Mouse (Mus musculus) stomach, postnatal 0 days (tissue): ENCODE measurements around the gene E130308A19Rik. TPM values are rescaled to one million over a fixed set of nuclear protein-coding genes. Genes with fewer than 3 reads are reported as not detected.

Source experiments
- ATAC-seq: fragments of 200-750 bp; cut with Nextera tagmentation; 2 replicates; pipeline ENCODE4 v1.8.0; 2017; ENCODE audit not compliant: low FRiP score, low TSS enrichment
- DNase-seq: peaks from one replicate; pipeline ENCODE4 v3.0.0-alpha.2; 2016; ENCODE audit warnings: low spot score
- H3K27ac ChIP-seq: fragments of 300-500 bp; sonication (generic); replicated peaks from 2 replicates; pipeline ENCODE4 v1.5.1; 2014; ENCODE audit warnings: mild to moderate bottlenecking, control low read depth
- H3K27me3 ChIP-seq: fragments of 300-500 bp; sonication (generic); 2 replicates; pipeline ENCODE4 v1.6.1; 2014; ENCODE audit warnings: low read length; ENCODE audit not compliant: control insufficient read depth, insufficient read depth
- H3K36me3 ChIP-seq: fragments of 300-500 bp; sonication (generic); 2 replicates; pipeline ENCODE4 v1.6.1; 2014; ENCODE audit warnings: low read length, mixed read lengths; ENCODE audit not compliant: control insufficient read depth, insufficient read depth
- H3K4me1 ChIP-seq: fragments of 300-500 bp; sonication (generic); replicated peaks from 2 replicates; pipeline ENCODE4 v1.6.1; 2014; ENCODE audit warnings: antibody characterized with exemption; ENCODE audit not compliant: control insufficient read depth, insufficient read depth
- H3K4me2 ChIP-seq: fragments of 300-500 bp; sonication (generic); replicated peaks from 2 replicates; pipeline ENCODE4 v1.6.1; 2014; ENCODE audit warnings: low read depth, mild to moderate bottlenecking, control low read depth, moderate library complexity
- H3K4me3 ChIP-seq: fragments of 300-500 bp; sonication (generic); 2 replicates; pipeline ENCODE4 v1.5.1; 2014; ENCODE audit warnings: low read depth, low read length, control low read depth
- H3K9ac ChIP-seq: fragments of 300-500 bp; sonication (generic); 2 replicates; pipeline ENCODE4 v1.6.1; 2014; ENCODE audit warnings: mild to moderate bottlenecking, low read length, control low read depth, mixed read lengths
- H3K9me3 ChIP-seq: fragments of 300-500 bp; sonication (generic); 2 replicates; pipeline ENCODE4 v1.6.1; 2016; ENCODE audit warnings: low read length; ENCODE audit not compliant: control insufficient read depth
- CTCF ChIP-seq: IDR thresholded peaks from 2 replicates; pipeline ENCODE4 v1.5.1; 2016; ENCODE audit warnings: antibody characterized with exemption, low read depth, mild to moderate bottlenecking, moderate library complexity
- EP300 ChIP-seq: optimal IDR thresholded peaks from 2 replicates; pipeline ENCODE3; 2016; ENCODE audit warnings: antibody characterized with exemption
- WGBS: fragments of 180-500 bp; shearing (Covaris S2); extraction: QIAGEN DNeasy Blood & Tissue Kit; methylation state at CpG from one replicate; pipeline ENCODE4 v1.1.7; 2014; 5-methylcytosine and 5-hydroxymethylcytosine counted together
- polyA plus RNA-seq: library from polyadenylated mRNA; unstranded; fragments of >200 nt; fragmentation: Nextera tagmentation; extraction: Ambion mirVana; gene quantifications from 2 replicates; pipeline ENCODE4 v1.2.1, GENCODE M21; 2015

E130308A19Rik gene
- polyA plus RNA-seq, 1 experiment from 2014 or later = 8.3 TPM

DNA sequence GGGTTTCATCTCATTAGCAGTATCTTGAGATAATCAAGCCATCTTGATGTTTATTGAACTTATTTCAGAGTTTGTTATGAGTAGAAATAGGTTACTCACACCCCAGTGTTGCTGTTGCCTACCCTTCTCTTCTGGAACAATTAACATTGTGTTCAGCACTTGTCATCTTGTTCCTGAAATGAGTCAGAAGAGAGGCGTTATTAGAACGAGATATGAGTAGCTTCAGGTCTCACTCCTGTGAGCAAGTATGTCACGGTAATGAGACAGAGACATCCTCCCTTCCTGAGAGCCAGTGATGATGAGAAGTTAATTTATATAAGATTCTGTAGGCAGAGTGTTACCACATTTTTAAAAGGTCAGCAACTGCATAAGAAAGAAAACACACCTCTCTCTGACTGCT lies 56.5 kb downstream of the E130308A19Rik start:
- no peaks in the 10 kb centered on the region for H3K36me3 ChIP-seq
- ATAC-seq (no peak), DNase-seq (no peak)
- no peaks in the 10 kb centered on the region for H3K27me3 ChIP-seq
- H3K4me1 ChIP-seq = no peaks in the 10 kb centered on the region
- WGBS = 59% methylated on average over 3 of the region's 3 CpGs
- no peak for TF ChIP-seq EP300
- TF ChIP-seq CTCF = no peak
- H3K4me2 ChIP-seq = no peak overlapping the region
- no peak overlapping the region for H3K4me3 ChIP-seq
- H3K9me3 ChIP-seq = no peaks in the 10 kb centered on the region
- H3K9ac ChIP-seq = no peak overlapping the region
- no peak overlapping the region for H3K27ac ChIP-seq

DNA sequence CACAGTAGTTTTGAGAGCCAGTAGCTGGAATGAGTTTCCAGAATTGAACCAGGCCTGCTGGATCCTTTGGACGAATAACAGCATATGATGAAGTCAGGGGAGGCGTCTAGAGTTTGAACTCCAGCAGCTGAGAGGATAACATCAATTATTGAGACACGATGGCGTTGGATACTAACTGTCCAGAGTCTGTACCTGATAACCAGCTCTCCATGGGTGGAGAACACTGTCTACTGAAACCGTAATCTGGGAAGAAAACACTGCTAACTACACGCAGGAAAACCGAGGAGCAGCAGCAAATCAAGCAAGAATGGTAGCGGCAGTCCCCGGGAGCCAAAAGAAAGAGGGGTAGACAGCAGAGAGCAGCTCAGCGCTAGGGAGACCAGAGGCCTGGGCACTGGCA lies 56.9 kb downstream of the E130308A19Rik start:
- WGBS = 66% methylated on average over 10 of the region's 10 CpGs
- H3K4me1 ChIP-seq = no peaks in the 10 kb centered on the region
- H3K27me3 ChIP-seq = no peaks in the 10 kb centered on the region
- no peak for ATAC-seq
- no peaks in the 10 kb centered on the region for H3K36me3 ChIP-seq
- H3K27ac ChIP-seq = no peak overlapping the region
- no peak for DNase-seq
- H3K9me3 ChIP-seq = no peaks in the 10 kb centered on the region
- no peak overlapping the region for H3K9ac ChIP-seq
- no peak overlapping the region for H3K4me3 ChIP-seq
- H3K4me2 ChIP-seq = no peak overlapping the region
- no peak for TF ChIP-seq EP300
- TF ChIP-seq CTCF = no peak

DNA sequence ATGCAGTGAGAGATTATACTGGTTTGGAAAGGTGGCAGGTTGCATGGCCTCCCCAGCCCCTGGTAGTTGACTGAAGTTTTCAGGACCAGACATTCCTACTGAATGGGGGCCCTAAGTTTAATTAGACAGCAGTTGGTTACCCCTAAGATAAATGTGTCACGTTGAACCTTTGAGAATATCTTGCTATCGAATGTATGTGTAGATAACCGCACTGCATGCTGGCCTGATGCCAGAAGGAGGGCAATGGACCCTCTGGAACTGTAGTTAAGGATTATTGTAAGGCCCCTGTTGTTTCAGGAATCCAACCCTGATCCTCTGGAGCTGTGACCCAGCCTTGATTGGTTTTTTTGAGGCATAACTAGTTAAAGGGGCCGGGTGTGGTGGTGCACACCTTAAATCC lies 58.3 kb downstream of the E130308A19Rik start:
- no peaks in the 10 kb centered on the region for H3K36me3 ChIP-seq
- TF ChIP-seq EP300 (no peak), CTCF (no peak)
- no peaks in the 10 kb centered on the region for H3K27me3 ChIP-seq
- no peak overlapping the region for H3K27ac ChIP-seq
- no peak overlapping the region for H3K9ac ChIP-seq
- no peaks in the 10 kb centered on the region for H3K9me3 ChIP-seq
- WGBS = 62% methylated on average over 4 of the region's 4 CpGs
- H3K4me3 ChIP-seq = no peak overlapping the region
- ATAC-seq = no peak
- H3K4me1 ChIP-seq = no peaks in the 10 kb centered on the region
- no peak overlapping the region for H3K4me2 ChIP-seq
- no peak for DNase-seq

DNA sequence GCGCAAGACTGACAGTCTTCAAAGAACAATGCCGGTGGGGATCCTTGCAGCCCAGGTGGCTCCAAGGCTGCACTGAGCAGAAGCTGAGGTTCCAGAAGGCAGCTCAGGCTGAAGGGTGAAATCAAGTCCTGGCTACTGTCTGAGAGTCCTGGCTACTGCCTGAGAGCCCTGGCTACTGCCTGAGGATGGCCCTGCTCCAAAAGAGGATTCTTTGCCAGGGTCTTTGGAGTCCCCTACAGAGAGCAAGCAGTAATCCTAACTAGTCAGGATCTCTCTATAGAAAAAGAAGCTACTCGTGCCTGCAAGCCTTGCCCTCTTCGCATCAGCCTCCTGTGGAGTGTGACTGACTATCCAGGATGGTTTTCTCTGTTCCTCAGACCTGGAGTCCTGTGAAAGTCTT lies 60.7 kb downstream of the E130308A19Rik start:
- H3K4me2 ChIP-seq = no peak overlapping the region
- ATAC-seq = no peak
- no peaks in the 10 kb centered on the region for H3K27me3 ChIP-seq
- 83% methylated on average over 4 of the region's 4 CpGs for WGBS
- H3K36me3 ChIP-seq = no peaks in the 10 kb centered on the region
- no peak overlapping the region for H3K27ac ChIP-seq
- TF ChIP-seq EP300 = no peak
- no peak for TF ChIP-seq CTCF
- no peak overlapping the region for H3K9ac ChIP-seq
- DNase-seq = no peak
- H3K4me3 ChIP-seq = no peak overlapping the region
- no peaks in the 10 kb centered on the region for H3K9me3 ChIP-seq
- no peaks in the 10 kb centered on the region for H3K4me1 ChIP-seq

DNA sequence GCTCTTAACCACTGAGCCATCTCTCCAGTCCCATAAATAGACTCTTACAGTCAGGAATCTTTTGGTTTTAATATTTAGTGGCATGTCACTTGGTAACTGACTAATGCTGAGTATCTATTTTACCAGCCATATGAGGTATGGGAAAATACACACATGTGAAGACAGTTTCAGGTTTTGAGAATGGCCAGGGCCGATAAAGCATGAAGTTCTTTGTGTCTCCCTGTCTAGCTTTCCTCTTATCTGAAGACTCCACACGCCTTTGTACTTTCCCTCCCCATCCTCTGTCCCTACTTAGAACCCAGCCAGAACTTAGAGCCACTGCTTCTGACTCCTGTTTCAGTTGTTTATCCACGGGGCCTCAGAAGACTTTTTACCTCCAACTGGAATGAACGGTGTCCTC lies 63.0 kb downstream of the E130308A19Rik start:
- WGBS = 75% methylated on average over 4 of the region's 4 CpGs
- H3K4me1 ChIP-seq = no peaks in the 10 kb centered on the region
- no peak overlapping the region for H3K4me2 ChIP-seq
- no peak overlapping the region for H3K27ac ChIP-seq
- no peaks in the 10 kb centered on the region for H3K27me3 ChIP-seq
- TF ChIP-seq CTCF (no peak), EP300 (no peak)
- no peak overlapping the region for H3K4me3 ChIP-seq
- no peak overlapping the region for H3K9ac ChIP-seq
- no peaks in the 10 kb centered on the region for H3K36me3 ChIP-seq
- no peak for DNase-seq
- ATAC-seq = no peak
- no peaks in the 10 kb centered on the region for H3K9me3 ChIP-seq

DNA sequence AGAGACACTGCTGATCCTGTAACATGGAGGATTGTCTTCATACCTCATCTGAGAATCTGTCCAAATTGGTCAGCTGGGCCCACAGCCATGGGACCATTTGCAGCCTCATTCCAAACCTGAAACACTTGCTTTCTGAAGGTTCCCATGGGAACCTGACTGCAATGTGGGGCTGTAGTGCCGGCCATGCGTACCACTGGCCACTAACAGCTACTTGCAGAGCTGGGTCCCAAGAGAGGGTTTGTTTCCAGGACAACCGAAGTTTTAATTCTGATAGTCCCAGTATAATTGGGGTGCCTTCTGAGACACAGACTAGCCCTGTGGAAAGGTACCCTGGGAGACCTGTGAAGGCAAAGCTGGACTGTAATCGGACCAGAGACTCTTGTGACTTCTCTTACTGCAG lies 64.1 kb downstream of the E130308A19Rik start:
- Histone ChIP-seq H3K9me3 (no peaks in the 10 kb centered on the region), H3K4me1 (no peaks in the 10 kb centered on the region), H3K36me3 (no peaks in the 10 kb centered on the region), H3K4me2 (no peak overlapping the region), H3K4me3 (no peak overlapping the region), H3K9ac (no peak overlapping the region), H3K27me3 (no peaks in the 10 kb centered on the region), H3K27ac (no peak overlapping the region)
- WGBS = 94% methylated on average over 4 of the region's 4 CpGs
- no peak for TF ChIP-seq EP300
- no peak for TF ChIP-seq CTCF
- no peak for ATAC-seq
- no peak for DNase-seq
